Mouse (Mus musculus) heart, adult 2 months (tissue): ENCODE measurements around the gene Cntnap5b.

Source experiments
- CTCF ChIP-seq: fragments of 200-600 bp; IDR thresholded peaks from 2 replicates; pipeline ENCODE4 v1.8.1; 2022; ENCODE audit warnings: antibody characterized with exemption, mild to moderate bottlenecking, moderate library complexity
- POLR2A ChIP-seq: fragments of 200-500 bp; IDR thresholded peaks from 2 replicates; pipeline ENCODE4 v1.6.1; 2011; ENCODE audit warnings: mild to moderate bottlenecking, low read depth, low read length, control low read depth; ENCODE audit not compliant: insufficient read depth

- TF ChIP-seq POLR2A (no peak), CTCF (no peak)
Measured at GRCm38 (mm10) chr1:100509866-100510265, 737.3 kb downstream of the Cntnap5b start.
